ENCODE assay signal across 8 mouse cellular contexts in genomic region chr15:80948145-80949135, GRCm38 (mm10). TPM values are rescaled to one million over a fixed set of nuclear protein-coding genes. Genes with fewer than 3 reads are reported as not detected.
DNase-seq lines count a peak whose midpoint lies in the region; ATAC-seq lines count a peak whose summit lies in the region.

Gene Adsl (plus strand): TSS chr15:80948490.

- peak; percentile 88 for DNase-seq in adipocyte (ENCODE audit: low spot score)
- DNase-seq in embryo, embryonic 10 days (ENCODE audit: low spot score), result peak; percentile 96
- DNase-seq in gastrocnemius, postnatal 14 days, result peak; percentile 89
- DNase-seq in left cerebral cortex, postnatal 10 days (ENCODE audit: extremely low spot score in 1 of 2, low spot score in 2 of 2), result peak; percentile 75 to 93
- DNase-seq in right cerebral cortex, postnatal 25 days, result peak; percentile 87
- DNase-seq in urinary bladder, postnatal 4 days (ENCODE audit: low spot score in 2 of 2), result peak; percentile 83 to 86

- intact Hi-C loops in gastrocnemius, postnatal 14 days (cut with DNase I; ENCODE audit: low total_unique reads), result no loop called here
- intact Hi-C loops in left cerebral cortex, postnatal 10 days (cut with DNase I), result loop anchor here (5.0 kb wide), 1 partner anchor 241 kb away; no protein-coding TSS in a partner anchor

- ATAC-seq in inflammation-experienced regulatory T-cells, adult 6 months, result peak; percentile 87
- ATAC-seq in megakaryocyte-erythroid progenitor cell, adult 5-6 weeks (replicated peaks; ENCODE audit: low FRiP score, low TSS enrichment, poor library complexity, severe bottlenecking), result peak; percentile 95

RNA-seq across cellular contexts. Expression of gene Adsl, which starts in this region (rescaled TPM):
- 100 to 1,000 TPM; 166 to 179 TPM for total RNA-seq in gastrocnemius, postnatal 14 days (2021)
- polyA plus RNA-seq in inflammation-experienced regulatory T-cells, adult 6 months (2017; shearing (Covaris generic)), result 100 to 1,000 TPM; 104 to 125 (median 125) TPM
- total RNA-seq in left cerebral cortex, postnatal 10 days (2021), result 10 to 100 TPM; 29.3 to 33.0 TPM
- total RNA-seq in megakaryocyte-erythroid progenitor cell, adult 5-6 weeks (2014; fragmentation: Nextera tagmentation), result 81.2 and 81.5 TPM in 2 replicates
- total RNA-seq in megakaryocyte-erythroid progenitor cell, adult 5-6 weeks (2017), result 197 and 210 TPM in 2 replicates

Comparison
In these comparisons a context has a peak if more than half of its experiments do, and no peak if none do; other contexts are left out.
1. Peak in every context shown above with its lines: DNase-seq and ATAC-seq.